In the genomic region with DNA sequence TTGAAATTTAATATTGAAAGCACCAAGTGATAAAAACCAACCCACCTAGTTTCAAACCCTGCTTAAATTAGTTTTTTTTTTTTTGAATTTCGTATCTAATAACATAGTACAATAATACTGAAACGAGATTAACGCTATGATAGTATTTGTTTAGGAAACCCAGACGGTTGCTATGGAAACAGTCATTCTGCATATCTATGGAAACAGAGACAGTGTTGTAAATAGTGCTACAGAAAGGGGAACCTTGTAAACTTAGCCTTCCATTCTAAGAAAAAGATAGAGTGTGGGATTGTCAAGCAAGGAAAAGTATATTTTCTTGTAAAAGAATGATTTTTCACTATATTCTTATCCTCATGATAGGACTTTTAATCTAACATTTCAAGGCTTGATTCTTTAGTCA, we compare ENCODE assay signal across 12 mouse cellular contexts.
DNase-seq lines count a peak whose midpoint lies in the region; ATAC-seq and TF ChIP-seq lines count a peak whose summit lies in the region.
"Had no signal": no experiment of that assay in that cellular context is flagged by ENCODE, and none has a peak within 500 bp of the region (broad histone marks: within the 10 kb centered on the region; RNA-seq: fewer than 3 reads in every experiment).

No protein-coding gene starts in this region.

- no peaks in the 10 kb centered on the region for H3K9me3 ChIP-seq in forebrain, embryonic 16.5 days (ENCODE audit: control insufficient read depth, low read length)
- H3K9me3 ChIP-seq: heart, embryonic 10.5 days; megakaryocyte, embryonic 14.5 days had no signal

- H3K9ac ChIP-seq in heart, adult 2 months (ENCODE audit: low read depth, low read length) = no peak overlapping the region
- H3K9ac ChIP-seq in forebrain, embryonic 16.5 days (replicated peaks; ENCODE audit: low read depth, low read length) = no peak overlapping the region

- no peak for DNase-seq in heart, adult 2 months
- no peak for DNase-seq in heart, postnatal 25 days (ENCODE audit: low spot score)
- DNase-seq in spleen, postnatal 36 days (ENCODE audit: low spot score in 2 of 2) = peak; percentile 9 to 13
- DNase-seq in spleen, postnatal 10 days (ENCODE audit: low spot score in 2 of 2) = no peak
- peak; percentile 88 for DNase-seq in splenic B cell, adult 2 months (ENCODE audit: low read depth, low spot score)
- no peak for DNase-seq in cerebellum, adult 18-20 months
- DNase-seq in layer of hippocampus, postnatal 25 days (ENCODE audit: extremely low spot score in 1 of 2, low spot score in 1 of 2) = no peak
- DNase-seq: kidney, adult 18-20 months had no signal

- no peak overlapping the region for H3K4me3 ChIP-seq in heart, adult 2 months
- H3K4me3 ChIP-seq in forebrain, embryonic 16.5 days (replicated peaks; ENCODE audit: low read length) = no peak overlapping the region
- H3K4me3 ChIP-seq: erythroblast, embryonic 14.5 days; heart, embryonic 10.5 days; megakaryocyte, embryonic 14.5 days had no signal

- no peaks in the 10 kb centered on the region for H3K36me3 ChIP-seq in heart, adult 2 months (ENCODE audit: control insufficient read depth, insufficient read depth, low read length)
- H3K36me3 ChIP-seq in forebrain, embryonic 16.5 days (ENCODE audit: control insufficient read depth, insufficient read depth) = no peaks in the 10 kb centered on the region
- no peaks in the 10 kb centered on the region for H3K36me3 ChIP-seq in splenic B cell, adult 2 months (ENCODE audit: control insufficient read depth, insufficient read depth, low read length, poor library complexity, severe bottlenecking)
- H3K36me3 ChIP-seq: heart, embryonic 10.5 days had no signal

- H3K79me2 ChIP-seq in heart, adult 2 months (replicated peaks; ENCODE audit: control insufficient read depth, insufficient read depth, low read length) = no peaks in the 10 kb centered on the region

- H3K27me3 ChIP-seq in heart, adult 2 months (ENCODE audit: control insufficient read depth, insufficient read depth, low read length) = no peaks in the 10 kb centered on the region
- no peaks in the 10 kb centered on the region for H3K27me3 ChIP-seq in forebrain, embryonic 16.5 days (replicated peaks; ENCODE audit: control insufficient read depth, insufficient read depth, low read length)
- H3K27me3 ChIP-seq in splenic B cell, adult 2 months (ENCODE audit: control insufficient read depth, insufficient read depth, low read length, poor library complexity, severe bottlenecking) = no peaks in the 10 kb centered on the region
- H3K27me3 ChIP-seq: megakaryocyte, embryonic 14.5 days had no signal

- intact Hi-C loops in heart, adult 2 months (cut with DNase I) = no loop called here
- intact Hi-C loops in heart, postnatal 25 days (cut with DNase I) = no loop called here

- H3K27ac ChIP-seq in heart, adult 2 months = peak overlapping the region; percentile 38; the same call in 1 of the 2 replicates
- no peak overlapping the region for H3K27ac ChIP-seq in forebrain, embryonic 16.5 days (ENCODE audit: low read length)
- H3K27ac ChIP-seq: heart, embryonic 10.5 days had no signal

- no peak for TF ChIP-seq CTCF in heart, adult 2 months (IDR thresholded peaks at IDR 0.05)

- H3K4me1 ChIP-seq in heart, adult 2 months (ENCODE audit: control insufficient read depth, insufficient read depth, low read length) = peaks cover 1% of the 10 kb centered on the region; the same call in 1 of the 2 replicates
- H3K4me1 ChIP-seq in forebrain, embryonic 16.5 days (replicated peaks; ENCODE audit: control insufficient read depth, insufficient read depth, low read length) = no peaks in the 10 kb centered on the region; the same call in 1 of the 2 replicates
- H3K4me1 ChIP-seq: heart, embryonic 10.5 days had no signal

- peak; percentile 77 for ATAC-seq in forebrain, embryonic 16.5 days

- 42% methylated on average over 4 of the region's 4 CpGs for WGBS in heart, adult 2 months
- 35% methylated on average over 4 of the region's 4 CpGs for WGBS in forebrain, embryonic 16.5 days

- TF ChIP-seq EP300 in heart, adult 2 months (IDR thresholded peaks at IDR 0.05; ENCODE audit: insufficient read depth, low read depth, low read length) = no peak

- no peak for TF ChIP-seq POLR2A in heart, adult 2 months (IDR thresholded peaks at IDR 0.05; ENCODE audit: insufficient read depth, low read depth, low read length)

- H3K4me2 ChIP-seq in forebrain, embryonic 16.5 days (ENCODE audit: low read length) = no peak overlapping the region

Comparison
In these comparisons a context has a peak if more than half of its experiments do, and no peak if none do; other contexts are left out.
1. DNase-seq: peak in spleen, postnatal 36 days (2 of 2) and splenic B cell, adult 2 months (single experiment); none in heart, adult 2 months (0 of 2), heart, postnatal 25 days (single experiment), spleen, postnatal 10 days (0 of 2), cerebellum, adult 18-20 months (0 of 2) and layer of hippocampus, postnatal 25 days (0 of 2).